ENCODE assay signal across 9 mouse cellular contexts in genomic region chr1:118825467-118826219, GRCm38 (mm10).
DNase-seq lines count a peak whose midpoint lies in the region; ATAC-seq and TF ChIP-seq lines count a peak whose summit lies in the region.
"Had no signal": no experiment of that assay in that cellular context is flagged by ENCODE, and none has a peak within 500 bp of the region (broad histone marks: within the 10 kb centered on the region; RNA-seq: fewer than 3 reads in every experiment).

No protein-coding gene starts in this region.

- peak; percentile 19 for DNase-seq in adrenal gland, adult 2 months
- DNase-seq in adrenal gland, postnatal 4 days (ENCODE audit: low spot score in 2 of 2) = no peak
- peak; percentile 13 to 50 for DNase-seq in left cerebral cortex, postnatal 14 days (ENCODE audit: low spot score in 2 of 2)
- no peak for DNase-seq in left cerebral cortex, adult 11 months (ENCODE audit: low spot score)
- no peak for DNase-seq in midbrain, postnatal 0 days (ENCODE audit: low spot score)
- no peak for DNase-seq in gastrocnemius, postnatal 36 days
- no peak for DNase-seq in cerebellum, adult 18-20 months

- no peak overlapping the region for H3K4me3 ChIP-seq in heart, embryonic 13.5 days
- no peak overlapping the region for H3K4me3 ChIP-seq in midbrain, postnatal 0 days (ENCODE audit: low read depth, low read length)

- WGBS in heart, embryonic 13.5 days = 55% methylated on average over 31 of the region's 31 CpGs
- WGBS in midbrain, postnatal 0 days = 72% methylated on average over 31 of the region's 31 CpGs

- intact Hi-C loops in left cerebral cortex, postnatal 14 days (cut with DNase I) = no loop called here
- intact Hi-C loops in gastrocnemius, postnatal 36 days (cut with DNase I) = no loop called here

- ATAC-seq in heart, embryonic 13.5 days (ENCODE audit: extremely low read depth, insufficient number of reproducible peaks, low FRiP score, low TSS enrichment) = peak; percentile 56; the same call in 1 of the 2 replicates
- ATAC-seq in midbrain, postnatal 0 days (ENCODE audit: low FRiP score) = 0 out of 2 replicates have a peak, but pooled peaks have one; percentile 39

- H3K27me3 ChIP-seq in heart, embryonic 13.5 days (replicated peaks) = no peaks in the 10 kb centered on the region; the same call in 1 of the 2 replicates
- H3K27me3 ChIP-seq in midbrain, postnatal 0 days (ENCODE audit: insufficient read depth, low read length) = no peaks in the 10 kb centered on the region

- H3K9ac ChIP-seq in heart, embryonic 13.5 days = no peak overlapping the region
- H3K9ac ChIP-seq in midbrain, postnatal 0 days (replicated peaks; ENCODE audit: low read length, poor library complexity, severe bottlenecking) = no peak overlapping the region

- H3K4me2 ChIP-seq in heart, embryonic 13.5 days = peak overlapping the region; percentile 31
- no peak overlapping the region for H3K4me2 ChIP-seq in midbrain, postnatal 0 days (ENCODE audit: low read depth, low read length, poor library complexity, severe bottlenecking)

- H3K36me3 ChIP-seq in heart, embryonic 13.5 days = no peaks in the 10 kb centered on the region
- H3K36me3 ChIP-seq in midbrain, postnatal 0 days (ENCODE audit: insufficient read depth, low read length) = no peaks in the 10 kb centered on the region

- peak overlapping the region; percentile 46 for H3K27ac ChIP-seq in heart, embryonic 13.5 days (replicated peaks)
- no peak overlapping the region for H3K27ac ChIP-seq in midbrain, postnatal 0 days (ENCODE audit: low read depth, low read length)
- H3K27ac ChIP-seq: macrophage had no signal

- H3K9me3 ChIP-seq in heart, embryonic 13.5 days = 0 out of 2 replicates have a peak, but pooled peaks cover 3% of the 10 kb centered on the region
- no peaks in the 10 kb centered on the region for H3K9me3 ChIP-seq in midbrain, postnatal 0 days (ENCODE audit: low read length)

- peaks cover 13% of the 10 kb centered on the region for H3K4me1 ChIP-seq in heart, embryonic 13.5 days
- no peaks in the 10 kb centered on the region for H3K4me1 ChIP-seq in midbrain, postnatal 0 days (ENCODE audit: insufficient read depth, low read length)

- no peak for TF ChIP-seq CTCF in midbrain, postnatal 0 days (IDR thresholded peaks at IDR 0.05)

Comparison
In these comparisons a context has a peak if more than half of its experiments do, and no peak if none do; other contexts are left out.
1. DNase-seq: peak in adrenal gland, adult 2 months (single experiment) and left cerebral cortex, postnatal 14 days (2 of 2); none in adrenal gland, postnatal 4 days (0 of 2), left cerebral cortex, adult 11 months (single experiment), midbrain, postnatal 0 days (single experiment), gastrocnemius, postnatal 36 days (0 of 2) and cerebellum, adult 18-20 months (0 of 2).